Mouse (Mus musculus): ENCODE measurements around the gene Cul9.

- TF ChIP-seq POLR2A (IDR thresholded peaks at IDR 0.05; ENCODE audit: borderline replicate concordance, control insufficient read depth, low read depth, low read length) (no peak), CTCF (IDR thresholded peaks at IDR 0.05; ENCODE audit: control insufficient read depth, insufficient read depth, low read length) (no peak)
Observed at GRCm38 (mm10) chr17:46552151-46552550, 6.0 kb upstream of the Cul9 start.

All from bone marrow, adult 2 months (tissue).